Mouse (Mus musculus): ENCODE data around the gene Greb1. TPM values are rescaled to one million over a fixed set of nuclear protein-coding genes. Genes with fewer than 3 reads are reported as not detected.

Greb1 gene
- polyA plus RNA-seq, 1 experiment from 2014 or later: 5.0 TPM

DNA sequence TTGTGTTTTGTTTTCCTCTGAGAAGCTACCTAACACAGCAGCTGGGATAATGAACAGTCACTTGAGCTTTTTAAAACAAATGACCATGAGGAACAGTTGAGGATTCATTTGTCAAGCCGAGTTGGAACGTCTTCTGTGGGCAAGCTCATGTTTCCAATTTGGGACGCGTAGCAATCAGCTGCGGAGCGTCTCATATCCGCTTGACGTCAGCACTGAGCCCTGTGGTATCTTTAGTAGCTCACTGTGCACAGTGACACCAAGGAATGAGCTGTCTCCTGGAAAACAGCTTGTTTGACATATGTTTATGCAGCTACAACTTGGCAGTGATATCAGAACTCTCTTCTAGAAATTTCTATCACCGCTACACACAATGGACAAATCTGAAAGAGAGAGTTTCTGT lies 35.5 kb upstream of the Greb1 start:
- Histone ChIP-seq H3K27me3 (ENCODE audit: control insufficient read depth, insufficient read depth, low read length) (no peaks in the 10 kb centered on the region), H3K4me3 (ENCODE audit: low read depth, low read length) (no peak overlapping the region), H3K4me1 (ENCODE audit: control insufficient read depth, insufficient read depth, low read length) (no peaks in the 10 kb centered on the region), H3K4me2 (ENCODE audit: low read depth, low read length) (no peak overlapping the region), H3K27ac (replicated peaks; ENCODE audit: low read depth, low read length) (no peak overlapping the region), H3K36me3 (replicated peaks; ENCODE audit: control insufficient read depth, insufficient read depth, low read depth, low read length) (no peaks in the 10 kb centered on the region), H3K9ac (replicated peaks; ENCODE audit: low read length) (no peak overlapping the region), H3K9me3 (replicated peaks; ENCODE audit: control insufficient read depth, low read length) (no peaks in the 10 kb centered on the region; the same call in 1 of the 2 replicates)
- ATAC-seq (replicated peaks; ENCODE audit: insufficient number of reproducible peaks, low FRiP score, low TSS enrichment, low read depth): no peak
- DNase-seq (ENCODE audit: low spot score): peak; percentile 40
- 38% methylated on average over 9 of the region's 9 CpGs for WGBS

- Histone ChIP-seq H3K9ac (replicated peaks; ENCODE audit: low read length) (no peak overlapping the region), H3K4me1 (ENCODE audit: control insufficient read depth, insufficient read depth, low read length) (no peaks in the 10 kb centered on the region), H3K4me2 (ENCODE audit: low read depth, low read length) (no peak overlapping the region), H3K4me3 (ENCODE audit: low read depth, low read length) (no peak overlapping the region), H3K9me3 (replicated peaks; ENCODE audit: control insufficient read depth, low read length) (no peaks in the 10 kb centered on the region; the same call in 1 of the 2 replicates), H3K36me3 (replicated peaks; ENCODE audit: control insufficient read depth, insufficient read depth, low read depth, low read length) (no peaks in the 10 kb centered on the region), H3K27me3 (ENCODE audit: control insufficient read depth, insufficient read depth, low read length) (no peaks in the 10 kb centered on the region), H3K27ac (replicated peaks; ENCODE audit: low read depth, low read length) (no peak overlapping the region)
- no peak for ATAC-seq (replicated peaks; ENCODE audit: insufficient number of reproducible peaks, low FRiP score, low TSS enrichment, low read depth)
- DNase-seq (ENCODE audit: low spot score): peak; percentile 39
- 49% methylated on average over 11 of the region's 11 CpGs for WGBS
Measured at GRCm38 (mm10) chr12:16834701-16835100, 34.0 kb upstream of the Greb1 start.

DNA sequence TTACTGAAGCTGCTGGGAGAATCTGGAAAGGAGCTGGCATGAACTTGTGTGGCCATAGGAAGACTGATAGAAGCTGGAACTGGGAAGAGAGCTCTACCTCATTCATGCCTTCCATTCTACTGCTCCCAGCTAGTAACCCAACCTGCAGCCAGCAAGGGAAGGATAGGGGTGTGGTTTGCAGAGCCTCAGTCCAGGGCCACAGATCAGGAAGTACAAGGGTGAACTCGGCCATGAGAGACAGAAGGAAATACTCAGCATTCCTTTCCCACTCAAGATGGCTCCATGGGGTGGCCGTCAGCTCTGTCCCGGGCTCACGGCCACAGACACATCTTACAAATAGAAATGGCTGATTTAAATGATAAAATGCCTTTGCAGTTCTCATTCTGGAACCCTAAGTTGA lies 30.4 kb upstream of the Greb1 start:
- no peaks in the 10 kb centered on the region; the same call in 1 of the 2 replicates for H3K36me3 ChIP-seq (replicated peaks; ENCODE audit: control insufficient read depth, insufficient read depth, low read depth, low read length)
- ATAC-seq (replicated peaks; ENCODE audit: insufficient number of reproducible peaks, low FRiP score, low TSS enrichment, low read depth) (no peak), DNase-seq (ENCODE audit: low spot score) (no peak)
- no peak overlapping the region for H3K27ac ChIP-seq (replicated peaks; ENCODE audit: low read depth, low read length)
- H3K27me3 ChIP-seq (ENCODE audit: control insufficient read depth, insufficient read depth, low read length): no peaks in the 10 kb centered on the region
- H3K4me2 ChIP-seq (ENCODE audit: low read depth, low read length): no peak overlapping the region
- no peaks in the 10 kb centered on the region for H3K4me1 ChIP-seq (ENCODE audit: control insufficient read depth, insufficient read depth, low read length)
- no peak overlapping the region for H3K9ac ChIP-seq (replicated peaks; ENCODE audit: low read length)
- 73% methylated on average over 4 of the region's 4 CpGs for WGBS
- H3K4me3 ChIP-seq (ENCODE audit: low read depth, low read length): no peak overlapping the region
- no peaks in the 10 kb centered on the region for H3K9me3 ChIP-seq (replicated peaks; ENCODE audit: control insufficient read depth, low read length)

DNA sequence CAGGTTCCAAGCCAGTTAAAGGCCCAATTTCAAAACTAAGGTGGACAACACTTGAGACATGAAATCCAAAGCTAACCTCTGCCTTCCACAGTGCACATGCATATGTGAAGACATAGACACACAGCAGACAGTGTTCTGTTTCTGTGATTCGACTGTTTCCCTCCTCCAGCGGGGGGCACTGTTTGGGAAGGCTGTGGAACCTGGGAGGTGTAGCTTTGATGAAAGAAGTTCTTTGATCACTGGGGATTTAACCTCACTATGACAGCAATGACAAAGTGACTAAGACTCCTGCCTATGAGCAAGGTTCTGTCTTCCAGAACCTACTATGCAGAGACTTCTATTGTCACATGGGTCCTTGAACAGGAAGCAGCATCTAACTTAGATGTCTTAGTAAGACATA lies 29.1 kb upstream of the Greb1 start:
- H3K4me1 ChIP-seq (ENCODE audit: control insufficient read depth, insufficient read depth, low read length): no peaks in the 10 kb centered on the region
- no peak overlapping the region for H3K4me2 ChIP-seq (ENCODE audit: low read depth, low read length)
- H3K4me3 ChIP-seq (ENCODE audit: low read depth, low read length): no peak overlapping the region
- 83% methylated on average over 2 of the region's 2 CpGs for WGBS
- H3K36me3 ChIP-seq (replicated peaks; ENCODE audit: control insufficient read depth, insufficient read depth, low read depth, low read length): no peaks in the 10 kb centered on the region; the same call in 1 of the 2 replicates
- no peaks in the 10 kb centered on the region for H3K9me3 ChIP-seq (replicated peaks; ENCODE audit: control insufficient read depth, low read length)
- H3K27me3 ChIP-seq (ENCODE audit: control insufficient read depth, insufficient read depth, low read length): no peaks in the 10 kb centered on the region
- H3K27ac ChIP-seq (replicated peaks; ENCODE audit: low read depth, low read length): no peak overlapping the region
- H3K9ac ChIP-seq (replicated peaks; ENCODE audit: low read length): no peak overlapping the region
- DNase-seq (ENCODE audit: low spot score) (no peak), ATAC-seq (replicated peaks; ENCODE audit: insufficient number of reproducible peaks, low FRiP score, low TSS enrichment, low read depth) (no peak)

GRCm38 (mm10) chr12:16828505-16828904 lies 27.8 kb upstream of the Greb1 start:
- no peaks in the 10 kb centered on the region; the same call in 1 of the 2 replicates for H3K36me3 ChIP-seq (replicated peaks; ENCODE audit: control insufficient read depth, insufficient read depth, low read depth, low read length)
- H3K9me3 ChIP-seq (replicated peaks; ENCODE audit: control insufficient read depth, low read length): no peaks in the 10 kb centered on the region
- no peaks in the 10 kb centered on the region for H3K4me1 ChIP-seq (ENCODE audit: control insufficient read depth, insufficient read depth, low read length)
- DNase-seq (ENCODE audit: low spot score) (no peak), ATAC-seq (replicated peaks; ENCODE audit: insufficient number of reproducible peaks, low FRiP score, low TSS enrichment, low read depth) (no peak)
- no peaks in the 10 kb centered on the region for H3K27me3 ChIP-seq (ENCODE audit: control insufficient read depth, insufficient read depth, low read length)
- no peak overlapping the region for H3K27ac ChIP-seq (replicated peaks; ENCODE audit: low read depth, low read length)
- H3K9ac ChIP-seq (replicated peaks; ENCODE audit: low read length): no peak overlapping the region
- H3K4me3 ChIP-seq (ENCODE audit: low read depth, low read length): no peak overlapping the region
- H3K4me2 ChIP-seq (ENCODE audit: low read depth, low read length): no peak overlapping the region
- 73% methylated on average over 6 of the region's 6 CpGs for WGBS

- no peaks in the 10 kb centered on the region for H3K4me1 ChIP-seq (ENCODE audit: control insufficient read depth, insufficient read depth, low read length)
Measured at GRCm38 (mm10) chr12:16823701-16824100, 23.0 kb upstream of the Greb1 start.

DNA sequence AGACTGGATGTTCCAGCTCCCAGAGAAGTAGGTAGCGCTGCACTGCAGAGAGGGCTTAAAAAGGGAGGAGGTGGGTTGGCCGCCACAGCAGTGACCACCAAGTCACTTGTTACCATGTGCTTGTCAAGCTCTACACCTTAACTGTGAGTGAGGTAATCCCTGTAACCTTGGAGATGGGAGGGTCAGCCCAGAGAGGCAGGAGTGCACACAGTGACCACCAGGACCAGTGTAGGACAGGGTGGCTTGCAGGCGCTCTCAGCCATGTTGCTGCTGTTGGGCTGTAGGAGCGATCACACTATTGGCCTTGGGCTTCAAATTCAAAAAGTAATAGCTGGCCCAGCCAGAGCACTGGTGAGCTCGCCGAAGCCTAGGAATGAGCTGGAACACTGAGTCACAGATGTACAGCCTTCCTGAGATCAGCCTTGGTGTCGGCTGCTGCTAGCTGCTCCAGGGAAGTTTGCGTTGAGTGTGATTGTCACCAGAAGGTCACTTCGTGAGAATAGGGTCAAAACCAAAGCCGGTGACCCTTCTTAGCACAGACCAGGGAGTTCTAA lies 21.6 kb upstream of the Greb1 start:
- Histone ChIP-seq H3K27ac (replicated peaks; ENCODE audit: low read depth, low read length) (no peak overlapping the region), H3K9ac (replicated peaks; ENCODE audit: low read length) (no peak overlapping the region), H3K9me3 (replicated peaks; ENCODE audit: control insufficient read depth, low read length) (no peaks in the 10 kb centered on the region), H3K27me3 (ENCODE audit: control insufficient read depth, insufficient read depth, low read length) (no peaks in the 10 kb centered on the region), H3K4me2 (ENCODE audit: low read depth, low read length) (no peak overlapping the region), H3K4me3 (ENCODE audit: low read depth, low read length) (no peak overlapping the region), H3K36me3 (replicated peaks; ENCODE audit: control insufficient read depth, insufficient read depth, low read depth, low read length) (peaks cover 5% of the 10 kb centered on the region), H3K4me1 (ENCODE audit: control insufficient read depth, insufficient read depth, low read length) (no peaks in the 10 kb centered on the region)
- 95% methylated on average over 10 of the region's 10 CpGs for WGBS
- no peak for ATAC-seq (replicated peaks; ENCODE audit: insufficient number of reproducible peaks, low FRiP score, low TSS enrichment, low read depth)
- DNase-seq (ENCODE audit: low spot score): no peak

More at GRCm38 (mm10) chr12:16823701-16824100, 23.0 kb upstream of the Greb1 start:
- Histone ChIP-seq H3K9me3 (replicated peaks; ENCODE audit: control insufficient read depth, low read length) (no peaks in the 10 kb centered on the region), H3K27ac (replicated peaks; ENCODE audit: low read depth, low read length) (no peak overlapping the region), H3K9ac (replicated peaks; ENCODE audit: low read length) (no peak overlapping the region), H3K4me3 (ENCODE audit: low read depth, low read length) (no peak overlapping the region), H3K27me3 (ENCODE audit: control insufficient read depth, insufficient read depth, low read length) (no peaks in the 10 kb centered on the region), H3K4me2 (ENCODE audit: low read depth, low read length) (no peak overlapping the region), H3K36me3 (replicated peaks; ENCODE audit: control insufficient read depth, insufficient read depth, low read depth, low read length) (peaks cover 4% of the 10 kb centered on the region)
- 74% methylated on average over 1 of the region's 1 CpGs for WGBS
- DNase-seq (ENCODE audit: low spot score) (no peak), ATAC-seq (replicated peaks; ENCODE audit: insufficient number of reproducible peaks, low FRiP score, low TSS enrichment, low read depth) (no peak)

- Histone ChIP-seq H3K27ac (replicated peaks; ENCODE audit: low read depth, low read length) (no peak overlapping the region), H3K4me1 (ENCODE audit: control insufficient read depth, insufficient read depth, low read length) (no peaks in the 10 kb centered on the region), H3K4me3 (ENCODE audit: low read depth, low read length) (no peak overlapping the region), H3K9ac (replicated peaks; ENCODE audit: low read length) (no peak overlapping the region), H3K9me3 (replicated peaks; ENCODE audit: control insufficient read depth, low read length) (no peaks in the 10 kb centered on the region), H3K36me3 (replicated peaks; ENCODE audit: control insufficient read depth, insufficient read depth, low read depth, low read length) (peaks cover 6% of the 10 kb centered on the region), H3K4me2 (ENCODE audit: low read depth, low read length) (no peak overlapping the region), H3K27me3 (ENCODE audit: control insufficient read depth, insufficient read depth, low read length) (no peaks in the 10 kb centered on the region)
- WGBS: 88% methylated on average over 7 of the region's 7 CpGs
- ATAC-seq (replicated peaks; ENCODE audit: insufficient number of reproducible peaks, low FRiP score, low TSS enrichment, low read depth) (no peak), DNase-seq (ENCODE audit: low spot score) (no peak)
Measured at GRCm38 (mm10) chr12:16820761-16821160, 20.1 kb upstream of the Greb1 start.

Data from embryonic facial prominence, embryonic 11.5 days (tissue).